Mouse (Mus musculus) forebrain, embryonic 13.5 days (tissue): ENCODE data around the gene Alkbh4. TPM values are rescaled to one million over a fixed set of nuclear protein-coding genes. Genes with fewer than 3 reads are reported as not detected.

Source experiments
- ATAC-seq: fragments of 200-750 bp; cut with Nextera tagmentation; 2 replicates; pipeline ENCODE4 v1.8.0; 2017
- H3K27ac ChIP-seq: fragments of 300-500 bp; sonication (generic); 2 replicates; pipeline ENCODE4 v1.5.1; 2015; ENCODE audit warnings: inconsistent platforms, mild to moderate bottlenecking, moderate library complexity
- H3K27me3 ChIP-seq: fragments of 300-500 bp; sonication (generic); 2 replicates; pipeline ENCODE4 v1.6.1; 2015; ENCODE audit warnings: mild to moderate bottlenecking, inconsistent platforms
- H3K36me3 ChIP-seq: fragments of 300-500 bp; sonication (generic); 2 replicates; pipeline ENCODE4 v1.6.1; 2015; ENCODE audit warnings: mild to moderate bottlenecking, inconsistent platforms; ENCODE audit not compliant: poor library complexity, severe bottlenecking
- H3K4me1 ChIP-seq: fragments of 300-500 bp; sonication (generic); 2 replicates; pipeline ENCODE4 v1.6.1; 2015; ENCODE audit warnings: inconsistent platforms
- H3K4me2 ChIP-seq: fragments of 300-500 bp; sonication (generic); 2 replicates; pipeline ENCODE4 v1.6.1; 2015; ENCODE audit warnings: inconsistent platforms, mild to moderate bottlenecking, moderate library complexity
- H3K4me3 ChIP-seq: fragments of 300-500 bp; sonication (generic); 2 replicates; pipeline ENCODE4 v1.5.1; 2015; ENCODE audit warnings: mild to moderate bottlenecking, inconsistent platforms
- H3K9ac ChIP-seq: fragments of 300-500 bp; sonication (generic); 2 replicates; pipeline ENCODE4 v1.6.1; 2015; ENCODE audit warnings: mild to moderate bottlenecking, inconsistent platforms
- H3K9me3 ChIP-seq: fragments of 300-500 bp; sonication (generic); replicated peaks from 2 replicates; pipeline ENCODE4 v1.6.1; 2016; ENCODE audit warnings: inconsistent platforms
- WGBS: fragments of 180-500 bp; shearing (Covaris S2); methylation state at CpG from one replicate; pipeline ENCODE4 v1.1.7; 2015; 5-methylcytosine and 5-hydroxymethylcytosine counted together
- polyA plus RNA-seq: library from polyadenylated mRNA; unstranded; fragments of >200 nt; fragmentation: Nextera tagmentation; extraction: Ambion mirVana; gene quantifications from 2 replicates; pipeline ENCODE4 v1.2.1, GENCODE M21; 2015

Alkbh4 gene
- 18.4 and 22.8 TPM in 2 replicates for polyA plus RNA-seq

DNA sequence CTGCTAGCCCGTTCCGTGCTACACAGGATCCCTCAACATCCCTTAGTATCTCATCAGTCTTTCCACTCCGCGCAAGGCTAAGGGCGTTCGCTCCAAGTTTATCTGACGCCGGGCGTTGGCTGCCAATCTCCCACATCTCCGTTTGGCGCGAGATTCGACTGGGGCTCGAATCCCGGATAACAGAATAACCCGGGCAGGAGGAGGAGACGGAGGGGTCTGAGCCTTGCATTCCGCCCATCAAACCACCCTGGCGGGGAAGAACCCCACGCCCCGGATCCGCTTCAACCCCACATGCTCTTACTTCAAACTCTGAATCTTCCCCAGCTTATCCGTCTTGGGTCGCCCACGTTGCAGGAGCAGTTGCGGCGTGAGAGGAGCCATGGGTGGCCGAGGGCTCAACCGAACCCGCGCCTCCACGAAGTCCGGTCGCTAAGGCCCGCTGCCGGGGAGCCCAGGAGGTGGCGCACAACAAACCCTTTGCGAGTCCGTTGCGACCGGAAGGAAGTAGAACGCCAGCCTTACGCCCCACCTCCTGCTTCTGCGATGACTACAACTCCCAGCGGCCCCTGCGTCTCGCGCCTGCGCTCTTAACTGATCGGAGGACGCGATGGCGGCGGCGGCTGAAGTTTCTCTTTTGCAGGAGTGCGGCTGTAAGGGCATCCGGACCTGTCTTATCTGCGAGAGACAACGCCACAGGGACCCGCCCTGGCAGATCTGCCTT is at the start of gene Alkbh4, which contains the start of gene Lrwd1:
Alkbh4 (plus strand) TSS at position 576 of the 721 bp plus-strand sequence.
Lrwd1 (minus strand) TSS at position 504 of the 721 bp plus-strand sequence.
- peaks cover 50% of the 10 kb centered on the region for H3K36me3 ChIP-seq

DNA sequence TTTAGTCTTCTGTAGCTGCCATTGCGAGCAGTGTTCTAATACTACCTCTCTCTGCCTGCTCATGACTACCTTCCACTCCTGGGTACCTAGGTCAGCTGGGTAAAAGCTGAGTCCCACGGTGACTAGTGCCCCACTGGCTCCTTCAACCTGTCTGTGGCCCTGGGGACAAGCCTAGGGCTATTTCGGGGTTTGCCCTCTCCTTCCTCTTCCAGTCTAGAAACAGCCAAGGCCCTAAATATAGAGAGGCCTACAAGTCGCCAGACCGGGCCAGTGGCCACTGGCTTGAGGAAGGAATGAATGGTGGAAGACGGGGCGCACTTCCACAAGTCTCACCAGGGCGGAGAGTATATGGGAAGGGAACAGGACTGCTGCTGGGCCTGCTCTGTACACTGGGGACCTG is 49.7 kb upstream of the Alkbh4 start:
- Histone ChIP-seq H3K4me2 (no peak overlapping the region), H3K27ac (no peak overlapping the region), H3K4me3 (no peak overlapping the region), H3K4me1 (peaks cover 17% of the 10 kb centered on the region), H3K9ac (no peak overlapping the region), H3K9me3 (no peaks in the 10 kb centered on the region), H3K36me3 (no peaks in the 10 kb centered on the region), H3K27me3 (peaks cover 21% of the 10 kb centered on the region)
- WGBS = 92% methylated on average over 8 of the region's 8 CpGs
- no peak for ATAC-seq

More for the DNA sequence above, at the start of gene Alkbh4, which contains the start of gene Lrwd1:
- peak within 1 kb of the TSS; percentile 81 for H3K4me2 ChIP-seq
- H3K4me3 ChIP-seq = peak within 1 kb of the TSS; percentile 77
- WGBS = under 1% methylated on average over 60 of the region's 60 CpGs
- H3K9me3 ChIP-seq = no peaks in the 10 kb centered on the region
- H3K9ac ChIP-seq = peak within 1 kb of the TSS; percentile 85
- H3K4me1 ChIP-seq = peaks cover 25% of the 10 kb centered on the region
- no peaks in the 10 kb centered on the region for H3K27me3 ChIP-seq
- peak; percentile 96 for ATAC-seq
- H3K27ac ChIP-seq = no peak within 1 kb of the TSS; the same call in 1 of the 2 replicates

GRCm38 (mm10) chr5:136088821-136089575 is 46.9 kb upstream of the Alkbh4 start:
- peaks cover 21% of the 10 kb centered on the region for H3K27me3 ChIP-seq
- no peak overlapping the region for H3K4me3 ChIP-seq
- 13% methylated on average over 14 of the region's 14 CpGs for WGBS
- H3K9ac ChIP-seq = no peak overlapping the region
- ATAC-seq = no peak
- no peaks in the 10 kb centered on the region for H3K9me3 ChIP-seq
- H3K4me1 ChIP-seq = peaks cover 16% of the 10 kb centered on the region
- no peak overlapping the region for H3K27ac ChIP-seq
- H3K4me2 ChIP-seq = no peak overlapping the region
- no peaks in the 10 kb centered on the region for H3K36me3 ChIP-seq

DNA sequence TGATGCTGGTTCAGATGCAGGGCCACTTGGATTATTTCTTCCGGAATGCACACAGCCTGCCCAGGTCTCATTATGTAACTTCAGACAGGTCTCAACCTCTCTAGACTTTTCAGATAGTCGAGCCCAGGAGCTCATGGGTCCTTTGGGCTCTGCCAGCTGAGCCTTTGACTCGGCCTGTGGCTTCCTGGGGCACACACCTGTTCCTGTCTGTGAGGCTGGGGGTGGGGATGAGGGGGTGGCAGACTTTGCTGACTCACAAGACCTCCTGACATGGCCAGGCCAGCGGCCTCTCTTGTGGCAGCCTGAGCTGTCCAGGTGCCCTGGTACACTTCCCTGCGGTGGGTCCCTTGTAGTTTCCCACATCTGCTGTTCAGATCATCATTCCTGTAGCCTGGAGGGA is 44.0 kb upstream of the Alkbh4 start:
- no peak overlapping the region for H3K4me3 ChIP-seq
- no peaks in the 10 kb centered on the region for H3K9me3 ChIP-seq
- H3K4me2 ChIP-seq = no peak overlapping the region
- no peaks in the 10 kb centered on the region for H3K36me3 ChIP-seq
- WGBS = 61% methylated on average over 5 of the region's 5 CpGs
- H3K27ac ChIP-seq = no peak overlapping the region
- H3K9ac ChIP-seq = no peak overlapping the region
- no peaks in the 10 kb centered on the region for H3K4me1 ChIP-seq
- ATAC-seq = no peak
- peaks cover 4% of the 10 kb centered on the region; the same call in 1 of the 2 replicates for H3K27me3 ChIP-seq

- H3K4me3 ChIP-seq = no peak overlapping the region
- no peak overlapping the region for H3K9ac ChIP-seq
- no peaks in the 10 kb centered on the region for H3K36me3 ChIP-seq
- H3K27ac ChIP-seq = no peak overlapping the region
- no peaks in the 10 kb centered on the region for H3K9me3 ChIP-seq
- H3K27me3 ChIP-seq = no peaks in the 10 kb centered on the region
- no peak for ATAC-seq
- no peaks in the 10 kb centered on the region for H3K4me1 ChIP-seq
- H3K4me2 ChIP-seq = no peak overlapping the region
- WGBS = 49% methylated on average over 8 of the region's 8 CpGs
These were observed 41.5 kb upstream of the Alkbh4 start for GRCm38 (mm10) chr5:136094249-136095010.

GRCm38 (mm10) chr5:136095089-136095488 is 40.9 kb upstream of the Alkbh4 start:
- ATAC-seq = no peak
- H3K9ac ChIP-seq = no peak overlapping the region
- no peaks in the 10 kb centered on the region for H3K9me3 ChIP-seq
- WGBS = 72% methylated on average over 7 of the region's 7 CpGs
- no peaks in the 10 kb centered on the region for H3K27me3 ChIP-seq
- no peak overlapping the region for H3K4me3 ChIP-seq
- H3K36me3 ChIP-seq = no peaks in the 10 kb centered on the region
- H3K27ac ChIP-seq = no peak overlapping the region
- no peak overlapping the region for H3K4me2 ChIP-seq
- no peaks in the 10 kb centered on the region for H3K4me1 ChIP-seq

DNA sequence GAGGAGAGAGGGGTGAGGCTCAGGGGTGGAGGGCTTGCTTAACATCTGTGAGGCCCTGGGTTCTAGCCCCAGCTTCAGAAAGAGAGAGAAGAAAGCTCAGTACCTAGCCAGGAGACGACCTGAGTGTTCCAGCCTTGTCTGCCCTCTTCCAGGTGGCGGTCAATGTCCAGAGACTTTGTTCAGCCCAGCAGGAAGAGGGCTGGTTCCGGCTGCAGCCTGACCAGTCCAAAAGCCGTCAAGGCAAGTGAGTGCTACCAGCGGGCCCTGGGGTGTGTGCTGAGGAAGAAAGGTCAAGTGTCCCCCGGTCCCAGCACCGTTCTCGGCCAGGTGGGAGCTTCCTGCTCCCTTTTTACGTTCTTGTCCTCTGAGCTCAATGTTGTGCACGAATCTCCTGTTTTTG is 37.4 kb upstream of the Alkbh4 start:
- H3K9ac ChIP-seq = no peak overlapping the region
- H3K27me3 ChIP-seq = peaks cover 20% of the 10 kb centered on the region
- 91% methylated on average over 10 of the region's 10 CpGs for WGBS
- no peak for ATAC-seq
- H3K4me2 ChIP-seq = no peak overlapping the region
- H3K9me3 ChIP-seq = no peaks in the 10 kb centered on the region
- no peaks in the 10 kb centered on the region for H3K36me3 ChIP-seq
- H3K27ac ChIP-seq = no peak overlapping the region
- no peak overlapping the region for H3K4me3 ChIP-seq
- peaks cover 10% of the 10 kb centered on the region for H3K4me1 ChIP-seq

- H3K27ac ChIP-seq = no peak overlapping the region
- peak overlapping the region; percentile 67 for H3K4me2 ChIP-seq
- peak overlapping the region; percentile 35 for H3K4me3 ChIP-seq
- 6% methylated on average over 41 of the region's 41 CpGs for WGBS
- H3K4me1 ChIP-seq = peaks cover 10% of the 10 kb centered on the region
- peaks cover 23% of the 10 kb centered on the region for H3K27me3 ChIP-seq
- 0 out of 2 replicates have a peak, but pooled peaks cover 3% of the 10 kb centered on the region for H3K9me3 ChIP-seq
- H3K9ac ChIP-seq = peak overlapping the region; percentile 68
- peak; percentile 88 for ATAC-seq
- no peaks in the 10 kb centered on the region for H3K36me3 ChIP-seq
These were observed 33.7 kb upstream of the Alkbh4 start for GRCm38 (mm10) chr5:136102099-136102820.

- Histone ChIP-seq H3K4me2 (no peak overlapping the region), H3K36me3 (no peaks in the 10 kb centered on the region), H3K27me3 (peaks cover 23% of the 10 kb centered on the region), H3K9ac (no peak overlapping the region), H3K27ac (no peak overlapping the region), H3K9me3 (0 out of 2 replicates have a peak, but pooled peaks cover 3% of the 10 kb centered on the region), H3K4me1 (peaks cover 10% of the 10 kb centered on the region), H3K4me3 (no peak overlapping the region)
- ATAC-seq = no peak
- WGBS = 88% methylated on average over 5 of the region's 5 CpGs
These were observed 31.4 kb upstream of the Alkbh4 start for GRCm38 (mm10) chr5:136104511-136104910.

GRCm38 (mm10) chr5:136108486-136108885 is 27.5 kb upstream of the Alkbh4 start:
- H3K27ac ChIP-seq = no peak overlapping the region
- WGBS = 63% methylated on average over 2 of the region's 2 CpGs
- no peak overlapping the region for H3K4me3 ChIP-seq
- H3K4me2 ChIP-seq = no peak overlapping the region
- no peaks in the 10 kb centered on the region for H3K4me1 ChIP-seq
- H3K9ac ChIP-seq = no peak overlapping the region
- H3K9me3 ChIP-seq = 0 out of 2 replicates have a peak, but pooled peaks cover 3% of the 10 kb centered on the region
- H3K36me3 ChIP-seq = no peaks in the 10 kb centered on the region
- H3K27me3 ChIP-seq = 0 out of 2 replicates have a peak, but pooled peaks cover 3% of the 10 kb centered on the region
- no peak for ATAC-seq

GRCm38 (mm10) chr5:136109042-136109441 is 26.9 kb upstream of the Alkbh4 start:
- H3K4me1 ChIP-seq = no peaks in the 10 kb centered on the region
- no peak overlapping the region for H3K4me2 ChIP-seq
- no peak for ATAC-seq
- no peak overlapping the region for H3K27ac ChIP-seq
- 0 out of 2 replicates have a peak, but pooled peaks cover 3% of the 10 kb centered on the region for H3K9me3 ChIP-seq
- no peak overlapping the region for H3K9ac ChIP-seq
- H3K4me3 ChIP-seq = no peak overlapping the region
- 90% methylated on average over 3 of the region's 3 CpGs for WGBS
- H3K36me3 ChIP-seq = no peaks in the 10 kb centered on the region
- H3K27me3 ChIP-seq = no peaks in the 10 kb centered on the region
